Mouse (Mus musculus) frontal cortex, postnatal 25 days (tissue): ENCODE results near the gene Gm10945.

Source experiments
- DNase-seq, 2 experiments: peaks; one replicate each; pipeline ENCODE4 v3.0.0; 2022; ENCODE audit warnings: low spot score in 2 of 2

Gene Gm10945

GRCm38 (mm10) chr10:6761287-6761811, at the start of gene Gm10945:
Gene Gm10945 (minus strand): TSS chr10:6761761.
- no peak for DNase-seq

GRCm38 (mm10) chr10:6790226-6790625, 28.7 kb upstream of the Gm10945 start:
- DNase-seq: no peak

- peak; percentile 3 to 7 for DNase-seq
Measured at GRCm38 (mm10) chr10:6788517-6789237, 27.1 kb upstream of the Gm10945 start.

GRCm38 (mm10) chr10:6758206-6758605, 3.4 kb downstream of the Gm10945 start, which contains the start of gene Oprm1:
Gene Oprm1 (plus strand): TSS chr10:6758506.
- DNase-seq: no peak

GRCm38 (mm10) chr10:6753375-6753774, 8.2 kb downstream of the Gm10945 start:
- no peak for DNase-seq

- DNase-seq: no peak
Measured at GRCm38 (mm10) chr10:6728469-6728868, 33.1 kb downstream of the Gm10945 start.

GRCm38 (mm10) chr10:6723765-6724164, 37.8 kb downstream of the Gm10945 start:
- DNase-seq: no peak

- no peak for DNase-seq
Measured at GRCm38 (mm10) chr10:6717181-6717948, 44.2 kb downstream of the Gm10945 start.

- DNase-seq: no peak
Measured at GRCm38 (mm10) chr10:6705226-6705885, 56.2 kb downstream of the Gm10945 start.

- peak; percentile 19 to 26 for DNase-seq
Measured at GRCm38 (mm10) chr10:6694218-6694850, 67.2 kb downstream of the Gm10945 start.
